In the genomic region with DNA sequence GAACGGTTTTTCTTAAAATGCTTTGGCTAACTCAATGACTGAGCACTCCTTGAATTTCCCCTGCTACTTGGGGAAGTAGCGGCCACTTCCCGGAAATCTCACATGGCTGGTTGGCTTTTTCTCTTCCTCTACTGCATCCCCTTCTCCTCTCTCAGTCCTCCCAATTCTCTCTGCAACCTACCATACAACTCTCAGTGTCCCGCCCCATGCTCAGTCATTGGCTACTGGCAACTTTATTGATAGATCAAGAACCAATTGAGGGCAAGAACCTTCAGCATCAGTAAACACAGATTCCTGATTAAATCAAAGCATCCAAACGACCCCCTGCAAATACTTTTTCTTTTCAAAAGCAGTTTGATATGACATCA, we compare ENCODE assay signal across 9 mouse cellular contexts. TPM values are rescaled to one million over a fixed set of nuclear protein-coding genes. Genes with fewer than 3 reads are reported as not detected.
A peak's percentile ranks its signal among the peaks of the same experiment; 100 is the strongest.
DNase-seq lines count a peak whose midpoint lies in the region; ATAC-seq and TF ChIP-seq lines count a peak whose summit lies in the region.
"Had no signal": no experiment of that assay in that cellular context is flagged by ENCODE, and none has a peak within 500 bp of the region (broad histone marks: within the 10 kb centered on the region; RNA-seq: fewer than 3 reads in every experiment).

No protein-coding gene starts in this region.

- peak; percentile 71 for ATAC-seq in forebrain, postnatal 0 days
- ATAC-seq in midbrain, embryonic 13.5 days, result peak; percentile 28; the same call in 1 of the 2 replicates

- H3K27ac ChIP-seq in kidney, adult 2 months (ENCODE audit: insufficient read depth, low read depth, low read length), result no peak overlapping the region
- H3K27ac ChIP-seq in forebrain, postnatal 0 days (ENCODE audit: low read depth, low read length), result no peak overlapping the region
- H3K27ac ChIP-seq in midbrain, embryonic 13.5 days, result no peak overlapping the region

- H3K4me1 ChIP-seq in kidney, adult 2 months (ENCODE audit: control insufficient read depth, insufficient read depth, low read length), result peaks cover 8% of the 10 kb centered on the region; the same call in 1 of the 2 replicates
- peaks cover 8% of the 10 kb centered on the region for H3K4me1 ChIP-seq in forebrain, postnatal 0 days (ENCODE audit: insufficient read depth)
- H3K4me1 ChIP-seq in midbrain, embryonic 13.5 days (replicated peaks), result peaks cover 33% of the 10 kb centered on the region

- H3K9me3 ChIP-seq in forebrain, postnatal 0 days (ENCODE audit: low read length), result no peaks in the 10 kb centered on the region
- H3K9me3 ChIP-seq in midbrain, embryonic 13.5 days, result no peaks in the 10 kb centered on the region

- H3K36me3 ChIP-seq in kidney, adult 2 months (ENCODE audit: control insufficient read depth, insufficient read depth, low read length), result no peaks in the 10 kb centered on the region
- H3K36me3 ChIP-seq in forebrain, postnatal 0 days (ENCODE audit: insufficient read depth), result no peaks in the 10 kb centered on the region
- H3K36me3 ChIP-seq in midbrain, embryonic 13.5 days, result no peaks in the 10 kb centered on the region

- peak overlapping the region; percentile 23; the same call in 1 of the 2 replicates for H3K9ac ChIP-seq in forebrain, postnatal 0 days
- peak overlapping the region; percentile 46 for H3K9ac ChIP-seq in midbrain, embryonic 13.5 days (replicated peaks)

- no peak for TF ChIP-seq POLR2A in kidney, adult 2 months (IDR thresholded peaks at IDR 0.05; ENCODE audit: low read depth, low read length)

- H3K4me2 ChIP-seq in forebrain, postnatal 0 days (ENCODE audit: low read depth), result peak overlapping the region; percentile 64
- H3K4me2 ChIP-seq in midbrain, embryonic 13.5 days (replicated peaks), result peak overlapping the region; percentile 69

- no peak for TF ChIP-seq CTCF in kidney, adult 2 months (conservative IDR thresholded peaks at IDR 0.05; ENCODE audit: insufficient read depth, insufficient read length, low read depth, low read length)
- no peak for TF ChIP-seq CTCF in forebrain, postnatal 0 days (IDR thresholded peaks at IDR 0.05; ENCODE audit: low read depth)

- no peak overlapping the region for H3K4me3 ChIP-seq in kidney, adult 2 months (ENCODE audit: insufficient read depth, low read depth, low read length)
- H3K4me3 ChIP-seq in forebrain, postnatal 0 days (ENCODE audit: low read depth, low read length), result peak overlapping the region; percentile 41
- H3K4me3 ChIP-seq in midbrain, embryonic 13.5 days (replicated peaks), result peak overlapping the region; percentile 43
- H3K4me3 ChIP-seq: myocyte had no signal

- H3K27me3 ChIP-seq in kidney, adult 2 months (replicated peaks; ENCODE audit: control insufficient read depth, insufficient read depth, low read length), result no peaks in the 10 kb centered on the region
- H3K27me3 ChIP-seq in forebrain, postnatal 0 days (ENCODE audit: insufficient read depth, low read length), result no peaks in the 10 kb centered on the region
- H3K27me3 ChIP-seq in midbrain, embryonic 13.5 days, result no peaks in the 10 kb centered on the region

- peak; percentile 49 to 55 for DNase-seq in kidney, postnatal 4 days
- no peak for DNase-seq in kidney, adult 2 months
- peak; percentile 62 for DNase-seq in cerebellum, adult 9-10 months
- DNase-seq in forebrain, postnatal 0 days, result peak; percentile 87
- peak; percentile 52 to 81 for DNase-seq in layer of hippocampus, postnatal 14 days (ENCODE audit: low spot score in 2 of 2)
- no peak for DNase-seq in gastrocnemius, postnatal 4 days (ENCODE audit: low spot score in 2 of 2)
- no peak for DNase-seq in urinary bladder, postnatal 10 days (ENCODE audit: low spot score)

- 21% methylated on average over 5 of the region's 5 CpGs for WGBS in kidney, adult 2 months
- 4% methylated on average over 5 of the region's 5 CpGs for WGBS in forebrain, postnatal 0 days
- WGBS in midbrain, embryonic 13.5 days, result 8% methylated on average over 5 of the region's 5 CpGs

RNA-seq across cellular contexts. Expression of a gene that starts 3.2 kb away (rescaled TPM):
- polyA plus RNA-seq in kidney, adult 2 months (2012; rRNA removed), result 20.4 TPM in 2 replicates
- 14.2 and 17.4 TPM in 2 replicates for total RNA-seq in forebrain, postnatal 0 days (2014; rRNA removed)
- 8.4 and 13.3 TPM in 2 replicates for polyA plus RNA-seq in forebrain, postnatal 0 days (2015; fragmentation: Nextera tagmentation; extraction: Ambion mirVana)
- 10 to 100 TPM; 22.9 to 25.2 TPM for total RNA-seq in layer of hippocampus, postnatal 14 days (2021)
- 17.4 and 18.7 TPM in 2 replicates for polyA plus RNA-seq in midbrain, embryonic 13.5 days (2015; fragmentation: Nextera tagmentation; extraction: Ambion mirVana)
- 10 to 100 TPM; 48.4 to 49.8 TPM for total RNA-seq in gastrocnemius, postnatal 4 days (2021)

RNA-seq across cellular contexts. Expression of a gene that starts 47.8 kb away (rescaled TPM):
- polyA plus RNA-seq in kidney, adult 2 months (2012; rRNA removed), result 23.4 and 25.4 TPM in 2 replicates
- total RNA-seq in forebrain, postnatal 0 days (2014; rRNA removed), result 47.9 and 56.0 TPM in 2 replicates
- 37.2 and 38.3 TPM in 2 replicates for polyA plus RNA-seq in forebrain, postnatal 0 days (2015; fragmentation: Nextera tagmentation; extraction: Ambion mirVana)
- 10 to 100 TPM; 66.9 TPM for total RNA-seq in layer of hippocampus, postnatal 14 days (2021)
- polyA plus RNA-seq in midbrain, embryonic 13.5 days (2015; fragmentation: Nextera tagmentation; extraction: Ambion mirVana), result 47.8 and 53.0 TPM in 2 replicates
- 10 to 100 TPM; 33.6 to 37.5 TPM for total RNA-seq in gastrocnemius, postnatal 4 days (2021)

Comparison
In these comparisons a context has a peak if more than half of its experiments do, and no peak if none do; other contexts are left out.
1. DNase-seq: peak in kidney, postnatal 4 days (2 of 2), cerebellum, adult 9-10 months (single experiment), forebrain, postnatal 0 days (single experiment) and layer of hippocampus, postnatal 14 days (2 of 2); none in kidney, adult 2 months (single experiment), gastrocnemius, postnatal 4 days (0 of 2) and urinary bladder, postnatal 10 days (single experiment).